Mouse (Mus musculus): ENCODE measurements around the gene Peak1.

- TF ChIP-seq CTCF (IDR thresholded peaks at IDR 0.05): no peak
- no peak for TF ChIP-seq EP300 (IDR thresholded peaks at IDR 0.05)
Observed at GRCm38 (mm10) chr9:56314326-56314725, 103.5 kb downstream of the Peak1 start.

Measured in lung, postnatal 0 days (tissue).